Mouse (Mus musculus) E14TG2a.4 (cell line): ENCODE data around the gene Vmo1.

Experiments
- H3K27me3 ChIP-seq: 2 replicates; pipeline ENCODE4 v1.6.1; 2014; ENCODE audit warnings: low read length, control low read depth; ENCODE audit not compliant: insufficient read depth
- H3K36me3 ChIP-seq: 2 replicates; pipeline ENCODE4 v1.6.1; 2014; ENCODE audit warnings: low read length, control low read depth; ENCODE audit not compliant: insufficient read depth
- H3K4me1 ChIP-seq: replicated peaks from 2 replicates; pipeline ENCODE4 v1.6.1; 2014; ENCODE audit warnings: low read depth, low read length, control low read depth
- H3K4me3 ChIP-seq: replicated peaks from 2 replicates; pipeline ENCODE4 v1.5.1; 2014; ENCODE audit warnings: mild to moderate bottlenecking, low read length
- H3K9me3 ChIP-seq: 2 replicates; pipeline ENCODE4 v1.6.1; 2014; ENCODE audit warnings: low read length, control low read depth
- CTCF ChIP-seq: conservative IDR thresholded peaks from 2 replicates; pipeline ENCODE4 v1.5.1; 2014; ENCODE audit warnings: low read length
- NANOG ChIP-seq: IDR thresholded peaks from 2 replicates; pipeline ENCODE4 v1.6.1; 2014; ENCODE audit warnings: borderline replicate concordance, low read length, mixed read lengths
- POU5F1 ChIP-seq: IDR thresholded peaks from 2 replicates; pipeline ENCODE4 v1.6.1; 2014; ENCODE audit warnings: low read length, borderline replicate concordance

The Vmo1 gene

DNA sequence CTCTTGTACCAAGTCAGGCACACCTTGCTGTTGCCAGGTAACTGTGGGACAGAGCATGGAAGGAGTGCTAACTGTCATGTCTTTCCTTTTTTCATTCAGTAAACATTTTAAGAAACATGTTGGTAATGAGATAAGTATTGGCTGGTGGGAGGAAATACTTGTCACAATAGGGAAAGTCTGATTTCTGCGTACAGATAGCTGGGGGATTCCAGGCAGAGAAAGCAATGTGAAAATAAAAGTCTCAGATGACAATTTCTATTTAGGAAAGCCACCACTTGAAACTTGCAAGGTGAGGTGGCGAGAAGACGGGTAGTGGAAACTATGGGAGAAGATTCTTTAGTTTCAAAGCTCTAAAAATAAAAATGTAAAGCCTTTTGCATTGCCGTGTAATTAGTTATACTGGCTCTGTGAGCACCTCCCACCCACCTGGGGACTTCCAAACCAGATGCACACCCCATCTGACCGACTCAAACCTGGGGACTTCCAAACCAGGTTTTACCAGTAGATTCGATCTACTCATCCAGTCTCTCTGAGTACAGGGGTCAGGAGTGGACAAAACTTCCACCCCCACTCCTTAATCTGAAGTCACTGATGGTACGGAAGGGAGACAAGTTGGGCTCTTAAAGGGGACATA lies 1.6 kb downstream of the Vmo1 start:
- H3K36me3 ChIP-seq, result no peaks in the 10 kb centered on the region
- peaks cover 28% of the 10 kb centered on the region for H3K4me1 ChIP-seq
- no peak for TF ChIP-seq POU5F1
- H3K4me3 ChIP-seq, result no peak overlapping the region
- H3K27me3 ChIP-seq, result peaks cover 9% of the 10 kb centered on the region; the same call in 1 of the 2 replicates
- no peaks in the 10 kb centered on the region for H3K9me3 ChIP-seq

DNA sequence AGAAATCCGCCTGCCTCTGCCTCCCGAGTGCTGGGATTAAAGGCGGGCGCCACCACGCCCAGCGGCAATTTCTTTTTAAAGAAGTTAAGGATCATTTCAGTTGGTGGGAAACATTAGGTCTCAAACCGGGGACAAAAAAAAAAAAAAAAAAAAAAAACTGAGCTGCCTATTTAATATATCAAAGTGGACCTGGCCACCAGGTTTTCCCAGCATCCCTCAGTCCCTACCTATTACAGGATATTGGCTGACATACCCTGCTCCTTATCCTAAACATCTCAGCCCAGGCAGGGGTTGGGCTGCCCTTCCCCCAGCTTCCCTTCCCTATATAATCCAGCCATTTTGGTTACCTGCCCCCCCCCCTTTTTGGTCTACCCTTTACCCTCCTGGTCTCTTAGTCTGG lies 2.6 kb downstream of the Vmo1 start:
- Histone ChIP-seq H3K4me1 (peaks cover 28% of the 10 kb centered on the region), H3K9me3 (no peaks in the 10 kb centered on the region), H3K27me3 (peaks cover 9% of the 10 kb centered on the region; the same call in 1 of the 2 replicates), H3K36me3 (no peaks in the 10 kb centered on the region), H3K4me3 (no peak overlapping the region)
- no peak for TF ChIP-seq NANOG
- TF ChIP-seq POU5F1, result no peak
- TF ChIP-seq CTCF, result no peak

DNA sequence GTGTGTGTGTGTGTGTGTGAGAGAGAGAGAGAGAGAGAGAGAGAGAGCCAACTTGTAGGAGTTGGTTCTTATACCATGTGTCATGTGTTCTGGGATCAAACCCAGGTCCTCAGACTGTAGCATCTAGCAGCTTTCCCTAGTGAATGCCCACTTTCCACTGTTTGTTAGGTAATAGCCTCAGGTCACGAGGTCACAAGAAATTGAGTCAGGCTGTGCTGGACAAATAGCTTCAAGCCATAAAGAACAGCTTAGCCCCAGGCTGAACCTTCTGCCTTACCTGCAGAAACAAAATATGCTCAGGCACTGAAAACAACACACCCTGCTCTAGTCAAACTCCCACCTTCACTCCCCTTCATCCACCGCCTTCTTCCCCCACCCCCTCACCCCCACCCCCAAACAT lies 3.2 kb downstream of the Vmo1 start:
- no peaks in the 10 kb centered on the region for H3K36me3 ChIP-seq
- peaks cover 30% of the 10 kb centered on the region for H3K4me1 ChIP-seq
- no peak overlapping the region for H3K4me3 ChIP-seq
- peaks cover 9% of the 10 kb centered on the region; the same call in 1 of the 2 replicates for H3K27me3 ChIP-seq
- TF ChIP-seq POU5F1, result no peak
- TF ChIP-seq CTCF, result no peak
- TF ChIP-seq NANOG, result no peak
- no peaks in the 10 kb centered on the region for H3K9me3 ChIP-seq

DNA sequence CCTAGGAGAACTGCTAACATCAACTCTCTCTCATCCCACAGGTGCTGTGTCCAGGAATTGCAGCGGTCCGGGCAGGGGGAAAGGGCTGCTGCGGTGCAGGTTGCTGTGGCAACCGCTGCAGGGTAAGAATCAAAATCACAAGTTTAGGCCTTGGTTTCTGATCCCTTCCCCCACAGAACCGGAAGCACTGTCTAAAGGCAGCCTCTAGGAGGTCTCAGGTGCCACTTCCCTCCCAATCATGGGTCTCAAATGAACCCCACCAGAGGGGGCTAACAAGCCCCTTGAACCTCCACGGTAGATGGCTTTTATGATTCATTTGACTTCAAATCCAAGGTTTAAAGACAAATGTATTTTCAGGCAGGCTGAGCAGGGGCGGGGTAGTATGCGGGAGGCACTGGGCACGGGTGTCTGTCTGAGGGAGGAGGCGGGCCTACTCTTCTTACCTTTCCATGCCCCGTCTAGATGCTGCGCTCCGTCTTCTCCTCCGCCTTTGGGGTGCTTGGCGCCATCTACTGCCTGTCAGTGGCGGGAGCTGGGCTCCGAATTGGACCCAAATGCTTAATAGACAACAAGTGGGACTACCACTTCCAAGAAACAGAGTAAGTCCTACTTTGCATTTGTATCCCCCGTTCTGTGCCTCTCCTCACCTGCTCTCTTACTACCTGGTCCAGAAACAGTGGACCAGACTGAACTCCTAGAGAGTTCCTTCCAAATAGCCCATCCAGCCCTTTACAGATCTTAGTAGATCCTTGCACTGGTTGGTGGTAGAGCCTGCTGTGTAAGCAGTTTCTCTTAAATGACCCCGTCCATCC lies 4.5 kb downstream of the Vmo1 start:
- TF ChIP-seq CTCF, result peak; percentile 38
- no peak for TF ChIP-seq POU5F1
- no peak for TF ChIP-seq NANOG
- Histone ChIP-seq H3K9me3 (no peaks in the 10 kb centered on the region), H3K4me1 (peaks cover 43% of the 10 kb centered on the region), H3K36me3 (no peaks in the 10 kb centered on the region), H3K4me3 (peak overlapping the region; percentile 59), H3K27me3 (peaks cover 16% of the 10 kb centered on the region)

DNA sequence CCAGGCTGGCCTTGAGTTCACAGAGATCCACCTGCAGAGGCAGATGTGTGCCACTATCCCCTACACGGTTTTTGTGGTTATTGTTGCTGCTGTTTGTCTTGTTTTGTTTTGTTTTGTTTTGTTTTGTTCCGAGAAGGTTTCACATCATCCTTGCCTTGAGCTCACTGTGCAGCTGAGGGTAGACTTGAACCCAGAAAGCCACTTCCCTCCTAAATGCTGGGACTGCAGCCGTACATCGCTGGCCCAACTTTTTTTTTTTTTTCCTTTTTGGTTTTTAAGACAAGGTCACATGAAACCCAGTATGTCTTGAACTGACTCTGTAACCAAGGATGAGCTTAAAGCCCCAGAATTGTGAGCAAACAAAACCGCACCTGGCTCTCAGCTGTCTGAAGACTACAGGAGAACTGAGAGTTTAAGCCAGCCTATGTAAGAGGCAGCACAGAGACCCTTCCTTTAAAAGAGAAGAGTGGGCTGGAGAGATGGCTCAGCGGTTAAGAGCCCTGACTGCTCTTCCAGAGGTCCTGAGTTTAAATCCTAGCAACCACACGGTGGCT lies 7.4 kb downstream of the Vmo1 start:
- no peaks in the 10 kb centered on the region for H3K36me3 ChIP-seq
- H3K27me3 ChIP-seq, result peaks cover 8% of the 10 kb centered on the region
- H3K4me1 ChIP-seq, result peaks cover 42% of the 10 kb centered on the region
- H3K4me3 ChIP-seq, result no peak overlapping the region
- H3K9me3 ChIP-seq, result no peaks in the 10 kb centered on the region
- TF ChIP-seq POU5F1 (no peak), CTCF (no peak), NANOG (no peak)

DNA sequence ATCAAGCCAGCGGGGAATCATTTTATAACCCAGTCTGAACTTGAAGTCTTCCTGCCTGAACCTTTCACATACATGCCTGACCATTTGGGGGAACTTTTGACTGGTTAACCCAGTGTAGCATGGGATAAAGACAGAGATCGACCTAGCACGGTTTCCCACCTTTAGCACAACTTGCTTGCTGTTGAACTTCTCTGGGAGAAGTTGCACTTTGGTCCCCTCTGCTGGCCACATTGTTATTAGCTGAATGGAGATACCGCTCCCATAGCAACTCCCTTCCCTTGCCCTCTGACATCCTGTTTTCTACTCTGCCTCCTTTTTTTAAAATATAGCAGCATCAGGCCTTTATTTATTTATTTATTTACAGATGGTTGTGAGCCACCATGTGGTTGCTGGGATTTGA lies 8.0 kb downstream of the Vmo1 start:
- peaks cover 8% of the 10 kb centered on the region for H3K27me3 ChIP-seq
- peaks cover 42% of the 10 kb centered on the region for H3K4me1 ChIP-seq
- TF ChIP-seq CTCF (peak; percentile 33), NANOG (no peak), POU5F1 (no peak)
- no peaks in the 10 kb centered on the region for H3K36me3 ChIP-seq
- no peaks in the 10 kb centered on the region for H3K9me3 ChIP-seq
- H3K4me3 ChIP-seq, result no peak overlapping the region

DNA sequence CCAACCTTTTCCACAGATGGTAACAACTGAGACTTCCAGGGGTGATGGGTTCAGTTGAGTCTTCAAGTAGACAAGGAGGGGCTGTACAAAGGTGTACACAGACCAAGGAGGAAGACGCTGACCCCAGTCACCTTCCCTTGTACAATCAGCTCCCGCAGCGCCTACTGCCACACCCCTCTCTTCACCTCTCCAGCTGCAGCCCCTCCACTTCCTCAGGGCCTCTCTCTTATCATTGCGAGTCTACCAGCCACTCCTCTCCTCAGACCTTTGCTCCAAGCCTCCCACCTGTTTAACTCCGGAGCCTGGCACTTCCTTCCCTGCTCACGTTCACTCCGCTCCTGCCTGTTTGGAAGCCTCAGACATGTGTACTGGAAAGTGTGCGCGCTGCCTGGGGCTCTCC lies 9.4 kb downstream of the Vmo1 start, which contains the start of gene Tm4sf5:
Tm4sf5 (plus strand) TSS at position 275 of the 400 bp plus-strand sequence.
- Histone ChIP-seq H3K27me3 (peaks cover 8% of the 10 kb centered on the region), H3K4me1 (peaks cover 33% of the 10 kb centered on the region), H3K4me3 (peak within 1 kb of the TSS; percentile 59), H3K36me3 (no peaks in the 10 kb centered on the region), H3K9me3 (no peaks in the 10 kb centered on the region)
- TF ChIP-seq POU5F1, result no peak
- no peak for TF ChIP-seq NANOG
- no peak for TF ChIP-seq CTCF

DNA sequence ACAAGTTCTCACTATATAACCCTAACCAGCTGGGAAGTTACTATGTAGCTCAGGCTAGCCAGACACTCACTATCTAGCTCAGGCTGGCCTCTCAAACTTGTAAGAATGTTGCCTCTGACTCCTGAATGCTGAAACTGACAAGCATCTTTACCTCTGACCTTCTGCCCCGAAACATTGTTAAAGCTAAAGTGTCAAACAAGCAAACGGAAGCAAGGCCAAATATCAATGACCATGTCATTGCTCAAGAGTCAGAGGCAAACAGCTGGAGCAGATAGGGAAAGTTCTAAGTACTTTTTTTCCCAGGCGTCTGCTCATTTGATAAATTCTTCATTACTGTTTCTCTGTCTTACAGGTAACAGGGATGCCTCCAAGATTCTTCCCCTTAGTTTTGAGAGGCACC lies 12.4 kb downstream of the Vmo1 start:
- H3K27me3 ChIP-seq, result peaks cover 8% of the 10 kb centered on the region
- no peaks in the 10 kb centered on the region for H3K36me3 ChIP-seq
- H3K4me3 ChIP-seq, result no peak overlapping the region
- TF ChIP-seq NANOG, result no peak
- TF ChIP-seq CTCF, result no peak
- no peak for TF ChIP-seq POU5F1
- H3K9me3 ChIP-seq, result no peaks in the 10 kb centered on the region
- peaks cover 24% of the 10 kb centered on the region for H3K4me1 ChIP-seq

DNA sequence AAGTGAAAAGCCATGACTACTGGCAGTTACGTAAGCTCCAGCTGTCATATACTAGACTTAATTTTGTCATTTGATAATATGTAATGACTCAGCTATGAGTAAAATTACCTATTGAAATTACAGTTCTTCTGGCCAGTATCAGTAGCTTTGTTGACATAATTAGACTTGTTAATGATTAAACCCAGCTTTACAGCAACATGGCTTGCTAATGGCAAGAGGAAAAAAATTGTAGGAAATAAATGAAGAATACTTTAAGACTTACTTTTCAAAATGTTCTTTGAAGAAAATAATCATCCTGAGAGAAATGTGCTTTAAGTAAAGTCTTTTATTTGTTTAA lies 14.0 kb downstream of the Vmo1 start:
- Histone ChIP-seq H3K27me3 (peaks cover 5% of the 10 kb centered on the region), H3K36me3 (no peaks in the 10 kb centered on the region), H3K9me3 (no peaks in the 10 kb centered on the region), H3K4me1 (peaks cover 15% of the 10 kb centered on the region), H3K4me3 (no peak overlapping the region)
- no peak for TF ChIP-seq CTCF
- no peak for TF ChIP-seq POU5F1
- TF ChIP-seq NANOG, result no peak
